Mouse (Mus musculus) embryonic stem cell, embryonic (primary cell): Measurements from ENCODE around the gene Fam171a1.
"Not testable (repeated sequence)": the region's sequence is repeated elsewhere in the genome, so short reads cannot be mapped to it uniquely, and the experiment has no call there.

ENCODE experiments used
- CTCF ChIA-PET, 4 experiments: fragments of 300-600 bp in 2 of 4; fragments of 350-600 bp in 2 of 4; sonication (Branson Sonifier 250); formaldehyde crosslinking; loops; one replicate each; lab custom pipeline; 2022; ENCODE audit warnings: inconsistent platforms in 2 of 4; lab: Charles Lee
- POLR2A ChIA-PET, 4 experiments: fragments of 300-600 bp in 2 of 4; fragments of 350-600 bp in 2 of 4; sonication (Branson Sonifier 250); formaldehyde crosslinking; loops; one replicate each; lab custom pipeline; 2022; ENCODE audit warnings: antibody characterized with exemption in 4 of 4, inconsistent platforms in 1 of 4; lab: Charles Lee

Gene Fam171a1

GRCm38 (mm10) chr2:3113866-3114265 lies at the start of gene Fam171a1:
Fam171a1 (plus strand) TSS chr2:3114224.
- ChIA-PET CTCF (interaction anchor here in 1 of 4 experiments (0.6 kb wide), 1 partner anchor 1386 kb away, joined by 13 read pairs; no protein-coding TSS in a partner anchor), POLR2A (no interaction called here)

DNA sequence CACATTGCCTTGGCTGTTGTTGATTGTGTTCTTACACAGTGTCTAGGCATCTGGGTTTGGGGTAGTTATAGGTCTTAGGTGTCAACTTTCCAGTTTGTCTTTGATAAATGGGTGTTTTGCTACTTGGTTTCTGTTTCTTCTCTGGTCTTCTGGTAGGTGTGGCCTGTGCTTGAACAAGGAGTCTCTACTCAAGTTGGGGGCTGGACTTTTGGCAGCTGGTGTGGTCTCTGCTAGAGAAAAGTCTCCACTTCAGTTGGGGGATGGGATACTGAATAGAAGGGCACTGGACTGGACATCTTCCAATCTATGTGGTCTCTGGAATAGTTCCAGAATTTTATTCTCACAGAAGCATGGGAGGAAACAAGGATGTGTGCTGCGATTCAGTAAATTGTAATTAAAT lies 44.9 kb upstream of the Fam171a1 start:
- CTCF ChIA-PET, result no interaction called here
- POLR2A ChIA-PET, result no interaction called here

DNA sequence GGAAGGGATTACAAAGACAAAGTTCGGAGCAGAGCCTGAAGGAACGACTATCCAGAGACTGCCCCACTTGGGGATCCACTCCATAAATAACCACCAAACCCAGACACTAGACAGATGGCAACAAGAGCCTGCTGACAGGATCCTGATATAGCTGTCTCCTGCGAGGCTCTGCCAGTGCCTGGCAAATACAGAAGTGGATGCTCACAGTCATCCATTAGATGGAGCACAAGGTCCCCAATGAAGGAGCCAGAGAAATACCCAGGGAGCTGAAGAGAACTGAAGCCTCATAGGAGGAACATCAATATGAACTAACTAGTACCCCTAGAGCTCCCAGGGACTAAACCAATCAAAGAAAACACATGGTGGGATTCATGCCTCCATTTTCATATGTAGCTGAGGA lies 25.7 kb upstream of the Fam171a1 start:
- CTCF ChIA-PET, POLR2A ChIA-PET: not testable (repeated sequence)

- ChIA-PET POLR2A (interaction anchor here in 2 of 4 experiments (1.1 to 1.2 kb wide), 2 partner anchors 9 to 247 kb away, joined by 3 to 4 read pairs; partner anchors contain the start of gene Acbd7 (in 1 of the 2)), CTCF (interaction anchor here in 3 of 4 experiments (0.5 to 1.1 kb wide), 7 partner anchors 12 to 243 kb away, joined by 3 to 7 read pairs (median 3); partner anchors contain the start of gene Rpp38 (in 1 of the 3))
These were observed 24.8 kb upstream of the Fam171a1 start for GRCm38 (mm10) chr2:3089274-3089673.

DNA sequence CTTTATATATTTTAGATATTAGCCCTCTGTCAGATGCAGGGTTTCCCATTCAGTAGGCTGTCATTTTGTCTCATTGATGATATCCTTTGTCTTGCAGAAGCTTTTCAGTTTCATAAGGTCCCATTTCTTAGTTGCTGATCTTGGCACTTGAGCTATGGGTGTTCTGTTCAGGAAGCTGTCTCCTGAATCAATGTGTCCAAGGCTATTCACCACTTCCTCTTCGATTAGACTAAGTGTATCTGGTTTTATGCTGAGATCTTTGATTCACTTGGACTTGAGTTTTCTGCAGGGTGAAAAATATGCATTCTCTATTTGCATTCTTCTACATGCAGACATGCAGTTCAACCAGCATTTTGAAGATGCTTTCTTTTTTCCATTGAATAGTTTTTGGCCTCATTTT lies 17.9 kb upstream of the Fam171a1 start:
- POLR2A ChIA-PET, result no interaction called here
- CTCF ChIA-PET, result no interaction called here

DNA sequence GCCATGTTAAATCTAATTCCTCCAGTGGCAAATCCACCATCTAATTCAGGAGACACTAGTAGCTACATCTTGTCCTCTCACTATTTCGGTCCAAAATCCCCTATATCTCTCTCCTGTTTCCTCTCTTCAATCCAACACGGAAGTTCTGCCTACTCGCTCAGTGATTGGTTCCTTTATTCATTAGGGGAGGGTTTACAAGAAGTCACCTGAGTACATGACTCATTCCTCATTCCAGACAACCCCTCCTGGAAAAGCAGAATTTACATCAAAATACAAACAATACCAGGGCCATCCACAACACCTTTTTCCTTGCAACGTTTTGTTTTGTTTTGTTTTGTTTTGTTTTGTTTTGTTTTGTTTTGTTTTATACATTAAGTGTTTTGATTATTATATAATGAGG lies 14.1 kb upstream of the Fam171a1 start:
- ChIA-PET POLR2A (interaction anchor here in 1 of 4 experiments (0.6 kb wide), 1 partner anchor 70 kb away, joined by 3 read pairs; no protein-coding TSS in a partner anchor), CTCF (no interaction called here)

DNA sequence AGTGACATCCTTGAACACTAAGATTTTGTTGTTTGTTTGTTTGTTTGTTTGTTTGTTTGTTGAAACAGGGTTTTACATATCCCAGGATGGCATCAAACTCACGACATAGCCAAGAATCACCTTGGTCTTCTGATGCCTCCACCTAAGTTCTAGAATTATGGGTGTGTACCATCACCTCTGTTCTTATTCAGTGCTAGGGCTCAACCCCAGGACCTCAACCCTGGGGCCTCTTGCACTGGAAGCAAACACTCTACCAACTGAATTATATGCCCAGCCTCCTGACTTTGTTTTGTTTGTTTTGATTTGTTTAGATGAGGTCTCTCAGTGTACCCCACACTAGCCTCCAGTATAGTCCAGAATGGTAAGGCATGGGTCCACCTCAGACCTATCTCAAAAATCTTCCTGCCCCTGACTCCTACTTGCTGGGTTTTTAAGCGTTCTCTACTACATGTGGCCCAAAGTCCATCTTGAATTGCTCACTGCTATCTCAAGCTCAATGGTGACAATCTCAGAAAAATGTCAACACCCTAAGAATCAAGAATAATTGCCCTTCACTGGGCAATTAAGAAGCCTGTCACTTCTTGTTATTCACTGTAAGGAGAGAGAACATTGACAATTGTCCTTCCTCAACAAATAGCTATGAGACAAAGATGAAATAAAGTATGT lies 12.6 kb upstream of the Fam171a1 start:
- POLR2A ChIA-PET, result no interaction called here
- CTCF ChIA-PET, result interaction anchor here in 1 of 4 experiments (0.6 kb wide), 1 partner anchor 125 kb away, joined by 5 read pairs; no protein-coding TSS in a partner anchor

GRCm38 (mm10) chr2:3102360-3102759 lies 11.7 kb upstream of the Fam171a1 start:
- POLR2A ChIA-PET, result no interaction called here
- CTCF ChIA-PET, result interaction anchor here in 1 of 4 experiments (0.6 kb wide), 1 partner anchor 507 kb away, joined by 3 read pairs; no protein-coding TSS in a partner anchor

DNA sequence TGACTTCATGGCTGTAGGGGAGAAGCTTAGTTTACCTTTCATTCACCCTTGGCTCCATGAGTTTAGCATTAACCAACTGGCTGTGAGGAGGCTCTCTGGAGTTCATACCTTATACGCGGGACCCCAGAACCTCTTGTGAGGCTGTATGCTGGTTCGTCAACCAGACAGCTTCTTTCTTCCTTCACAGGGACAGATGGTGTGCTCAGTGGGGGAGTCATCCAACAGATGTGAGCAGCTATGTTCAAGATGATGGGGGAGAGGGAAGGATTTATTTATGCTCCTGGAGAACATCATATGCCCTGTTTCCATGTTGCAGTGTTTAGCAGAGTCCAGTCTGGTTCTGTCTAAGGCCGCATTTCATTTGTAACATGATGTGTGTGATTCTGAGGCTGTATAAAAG lies 6.6 kb upstream of the Fam171a1 start:
- ChIA-PET CTCF (no interaction called here), POLR2A (no interaction called here)

DNA sequence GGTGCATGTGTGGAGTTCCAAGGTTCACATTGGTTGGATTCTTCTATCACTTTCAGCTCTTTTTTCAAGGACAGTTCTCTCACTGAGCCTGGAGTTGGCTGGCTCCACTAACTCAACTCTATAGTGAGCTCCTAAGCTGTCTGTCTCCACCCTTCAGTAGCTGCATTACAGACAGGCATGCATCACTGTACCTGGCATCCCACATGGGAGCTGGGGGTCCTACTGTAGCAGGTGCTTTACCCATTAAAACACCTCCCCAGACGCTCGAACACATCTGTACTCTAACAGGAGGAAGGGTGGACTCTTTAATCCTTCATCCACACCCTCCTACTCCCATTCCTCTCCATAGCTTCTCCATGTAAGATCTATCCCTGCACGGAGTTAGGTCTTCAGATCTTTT lies 5.6 kb upstream of the Fam171a1 start:
- POLR2A ChIA-PET, result interaction anchor here in 1 of 4 experiments (0.6 to 0.7 kb wide), 2 partner anchors 16 to 224 kb away, joined by 3 read pairs; partner anchors contain the start of gene Rpp38
- CTCF ChIA-PET, result no interaction called here

DNA sequence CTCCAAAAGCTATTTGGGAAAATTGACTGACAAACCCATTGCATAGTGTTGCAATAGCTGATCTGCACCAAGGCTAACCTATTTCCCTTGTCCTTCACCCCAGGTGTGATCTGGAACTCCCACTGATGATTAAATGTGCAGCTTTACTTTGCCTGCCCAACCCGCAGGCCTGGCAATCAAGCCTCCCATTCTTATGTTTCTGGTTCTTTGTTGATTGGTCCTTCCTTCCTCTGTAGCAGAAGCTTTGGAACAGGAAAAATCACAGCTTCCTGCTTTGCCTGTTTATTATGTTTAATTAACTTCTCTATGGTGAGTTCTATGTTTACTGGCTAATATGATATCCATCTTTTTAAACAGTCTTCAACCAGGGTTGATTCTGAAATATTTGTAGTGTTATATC lies 5.2 kb upstream of the Fam171a1 start:
- POLR2A ChIA-PET, result no interaction called here
- CTCF ChIA-PET, result interaction anchor here in 1 of 4 experiments (1.0 kb wide), 1 partner anchor 8 kb away, joined by 3 read pairs; no protein-coding TSS in a partner anchor

DNA sequence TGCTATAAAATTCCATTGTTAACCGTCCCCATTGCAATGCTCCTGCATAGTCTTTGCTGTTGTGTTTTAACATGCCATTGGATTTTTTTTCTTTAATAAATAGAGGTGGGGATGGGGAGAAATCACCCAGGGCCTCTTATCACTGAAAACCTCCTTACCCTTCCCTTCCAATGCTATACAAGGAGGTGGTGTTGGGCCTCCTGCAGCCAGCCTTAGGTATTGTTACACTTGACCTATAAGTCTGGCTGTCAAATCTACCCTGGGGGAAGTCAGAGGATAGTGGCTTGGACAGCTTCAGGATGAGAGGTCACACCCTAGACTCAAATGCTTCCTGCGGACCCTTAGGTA lies 3.8 kb downstream of the Fam171a1 start:
- CTCF ChIA-PET, result no interaction called here

DNA sequence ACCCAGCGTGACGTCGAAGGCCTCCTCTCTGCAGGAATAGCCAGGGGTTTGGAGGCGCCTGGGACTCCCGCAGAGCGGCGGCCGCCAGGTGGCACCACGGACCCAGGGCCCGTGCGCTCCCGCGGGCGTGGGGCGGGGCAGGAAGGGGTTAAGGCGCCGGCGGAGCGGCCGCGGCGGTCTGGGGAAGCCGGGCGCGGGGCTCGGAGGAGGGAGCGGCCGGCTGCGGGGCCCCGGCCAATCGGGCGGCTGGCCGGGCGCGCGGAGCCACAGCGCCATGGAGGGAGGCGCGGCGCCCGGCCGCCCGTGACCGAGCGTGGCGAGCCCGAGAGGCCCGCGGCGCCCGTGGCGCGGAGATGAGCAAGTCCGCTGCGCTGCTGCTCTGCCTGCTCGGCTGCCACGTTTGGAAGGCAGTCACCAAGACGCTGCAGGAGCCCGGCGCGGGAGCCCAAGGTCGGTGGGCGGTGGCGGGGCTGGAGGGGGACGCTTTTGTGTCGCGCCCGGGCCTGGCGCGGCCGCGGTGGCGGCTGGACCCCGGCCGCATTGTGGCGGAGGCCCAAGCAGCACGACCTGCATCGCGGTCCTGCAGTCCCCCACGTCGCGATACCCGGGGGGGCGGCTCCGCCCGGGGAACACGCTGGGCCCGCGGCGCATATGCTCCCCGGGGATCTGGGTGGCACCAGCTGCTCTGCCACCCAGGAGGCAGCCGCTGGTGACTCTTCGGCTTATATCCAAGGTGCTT lies 4.3 kb downstream of the Fam171a1 start:
- ChIA-PET POLR2A (interaction anchor here in 2 of 4 experiments (0.6 to 1.4 kb wide), 4 partner anchors 14 to 357 kb away, joined by 3 to 10 read pairs (median 3); no protein-coding TSS in a partner anchor), CTCF (no interaction called here)

More for the DNA sequence above, 3.8 kb downstream of the Fam171a1 start:
- POLR2A ChIA-PET, result interaction anchor here in 1 of 4 experiments (1.4 kb wide), 1 partner anchor 14 kb away, joined by 10 read pairs; no protein-coding TSS in a partner anchor

DNA sequence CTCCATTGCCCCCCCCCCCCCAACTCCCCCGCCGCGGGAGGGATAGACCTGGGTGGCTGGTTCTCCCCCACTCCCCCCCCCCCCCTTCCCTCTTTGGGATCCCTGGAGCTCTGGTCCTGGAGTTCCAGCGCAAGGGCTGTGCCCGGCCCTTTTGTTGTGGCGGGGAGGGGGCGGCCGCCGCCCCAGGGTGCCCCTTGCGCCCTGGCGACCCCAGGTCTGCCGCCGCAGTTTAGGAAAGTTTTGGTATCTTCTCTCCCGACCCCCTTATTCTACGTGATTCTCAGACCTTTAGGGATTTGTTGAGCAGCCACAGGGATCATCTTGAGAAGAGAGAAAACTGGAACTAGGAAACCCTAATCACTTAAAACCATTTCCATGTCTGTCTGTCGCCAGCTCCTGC lies 4.9 kb downstream of the Fam171a1 start:
- POLR2A ChIA-PET, result interaction anchor here in 2 of 4 experiments (0.6 to 1.4 kb wide), 5 partner anchors 15 to 357 kb away, joined by 3 to 10 read pairs (median 3); partner anchors contain the start of gene Suv39h2 (in 1 of the 2)
- CTCF ChIA-PET, result interaction anchor here in 1 of 4 experiments (0.6 kb wide), 1 partner anchor 425 kb away, joined by 9 read pairs; no protein-coding TSS in a partner anchor

GRCm38 (mm10) chr2:3119371-3119935 lies 5.4 kb downstream of the Fam171a1 start:
- ChIA-PET POLR2A (interaction anchor here in 3 of 4 experiments (0.6 kb wide), 4 partner anchors 24 to 356 kb away, joined by 3 to 4 read pairs (median 3); partner anchors contain the start of gene Suv39h2 (in 1 of the 3)), CTCF (interaction anchor here in 1 of 4 experiments (0.6 kb wide), 1 partner anchor 425 kb away, joined by 9 read pairs; no protein-coding TSS in a partner anchor)

- POLR2A ChIA-PET, result no interaction called here
These were observed 8.5 kb downstream of the Fam171a1 start for GRCm38 (mm10) chr2:3122571-3122970.

GRCm38 (mm10) chr2:3127256-3127883 lies 13.3 kb downstream of the Fam171a1 start:
- CTCF ChIA-PET, result no interaction called here

More at GRCm38 (mm10) chr2:3122571-3122970, 8.5 kb downstream of the Fam171a1 start:
- CTCF ChIA-PET, result no interaction called here

GRCm38 (mm10) chr2:3128344-3128871 lies 14.4 kb downstream of the Fam171a1 start:
- ChIA-PET CTCF (no interaction called here), POLR2A (interaction anchor here in 1 of 4 experiments (0.7 kb wide), 1 partner anchor 16 kb away, joined by 3 read pairs; no protein-coding TSS in a partner anchor)

More at GRCm38 (mm10) chr2:3127256-3127883, 13.3 kb downstream of the Fam171a1 start:
- POLR2A ChIA-PET, result interaction anchor here in 1 of 4 experiments (0.6 kb wide), 1 partner anchor 599 kb away, joined by 3 read pairs; no protein-coding TSS in a partner anchor
